Mouse (Mus musculus): ENCODE measurements around the gene Gfpt1.
A peak's percentile ranks its signal among the peaks of the same experiment; 100 is the strongest.
"Not testable (repeated sequence)": the region's sequence is repeated elsewhere in the genome, so short reads cannot be mapped to it uniquely, and the experiment has no call there.

The Gfpt1 gene

DNA sequence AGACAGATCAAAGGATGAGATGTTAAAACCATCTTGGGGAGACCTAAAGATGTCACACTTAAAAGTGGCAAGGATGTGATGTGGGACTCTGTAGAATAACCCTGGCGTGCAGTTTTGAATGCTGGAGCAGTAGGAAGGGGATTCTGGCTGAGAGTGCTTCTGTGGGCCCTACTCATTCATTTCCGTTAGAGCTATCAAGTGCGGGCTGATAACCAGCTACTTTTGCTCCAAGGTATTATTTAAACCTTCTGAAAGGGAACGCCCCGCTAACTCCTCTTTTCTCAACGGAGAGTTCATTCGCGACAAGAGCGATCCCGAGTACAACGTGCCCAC, 676 bp upstream of the Gfpt1 start:
- DNase-seq (ENCODE audit: low read depth), result no peak

DNA sequence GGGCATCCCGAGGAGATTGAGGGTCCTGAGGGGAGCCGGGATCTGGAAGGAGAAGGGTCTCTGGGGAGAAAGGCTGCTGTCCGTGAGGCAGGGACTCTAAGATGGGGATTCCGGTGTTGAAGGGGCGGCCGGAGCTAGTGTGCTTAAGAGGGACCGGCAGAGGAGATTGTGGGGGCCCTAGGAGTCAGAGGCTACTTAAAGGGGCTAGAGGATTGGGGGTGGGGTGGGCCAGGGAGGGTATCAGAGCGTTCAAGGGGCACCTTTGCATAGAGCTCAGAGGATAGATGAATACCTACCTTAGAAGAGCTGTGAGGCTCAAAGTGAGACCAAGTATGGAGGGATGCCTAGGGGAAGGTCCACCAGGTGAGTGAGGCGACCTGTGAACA, 478 bp downstream of the Gfpt1 start:
- DNase-seq (ENCODE audit: low read depth), result no peak

- no peak for DNase-seq (ENCODE audit: low read depth)
Measured at GRCm38 (mm10) chr6:87044895-87045294, 2.2 kb downstream of the Gfpt1 start.

- no peak for DNase-seq (ENCODE audit: low read depth)
Measured at GRCm38 (mm10) chr6:87045507-87045906, 2.9 kb downstream of the Gfpt1 start.

- not testable (repeated sequence) for DNase-seq (ENCODE audit: low read depth)
Measured at GRCm38 (mm10) chr6:87048712-87049111, 6.1 kb downstream of the Gfpt1 start.

DNA sequence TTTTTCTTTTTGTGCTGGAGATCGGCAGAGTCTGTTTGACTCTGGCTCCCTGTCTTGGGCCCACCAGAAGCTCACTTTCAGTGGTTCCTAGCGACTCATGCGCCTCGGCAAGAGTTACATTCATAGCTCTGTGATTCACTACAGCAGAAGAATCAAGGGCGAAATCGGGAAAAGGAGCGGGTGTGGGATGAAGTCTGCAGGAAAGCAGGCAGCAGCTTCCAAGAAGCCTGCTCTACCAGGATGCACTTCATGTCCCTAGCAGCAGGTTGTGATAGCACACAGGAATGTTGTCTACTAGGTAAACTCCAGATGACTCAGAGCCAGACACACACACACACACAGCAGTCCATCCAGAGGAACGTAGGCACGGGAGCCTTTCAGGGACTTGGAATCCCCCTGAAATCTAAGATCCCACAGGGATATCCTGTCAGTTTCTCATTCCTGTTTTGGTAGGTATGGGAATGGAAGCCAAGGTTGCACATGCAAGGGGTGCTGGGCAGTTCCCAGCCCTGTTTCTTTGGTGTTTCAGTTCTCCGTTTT, 9.3 kb downstream of the Gfpt1 start:
- DNase-seq (ENCODE audit: low read depth), result no peak

DNA sequence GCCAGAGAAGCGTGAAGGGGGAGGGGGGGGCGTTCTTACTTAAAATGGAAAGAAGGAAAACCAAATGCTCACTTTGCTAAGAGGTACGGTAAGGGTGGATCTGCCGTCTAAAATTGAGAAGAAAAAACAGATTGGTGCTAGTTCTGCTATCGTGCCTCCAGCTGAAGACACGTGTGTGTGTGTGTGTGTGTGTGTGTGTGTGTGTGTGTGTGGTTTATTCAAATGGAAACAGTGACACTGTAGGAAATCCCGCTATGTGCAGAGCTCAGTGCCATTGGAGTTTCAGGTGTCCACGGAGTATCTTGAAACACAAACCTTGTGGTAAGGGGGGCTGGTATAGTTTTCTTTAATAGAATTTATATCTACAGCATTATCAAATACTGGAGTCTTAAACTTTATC, 11.5 kb downstream of the Gfpt1 start:
- no peak for DNase-seq (ENCODE audit: low read depth)

DNA sequence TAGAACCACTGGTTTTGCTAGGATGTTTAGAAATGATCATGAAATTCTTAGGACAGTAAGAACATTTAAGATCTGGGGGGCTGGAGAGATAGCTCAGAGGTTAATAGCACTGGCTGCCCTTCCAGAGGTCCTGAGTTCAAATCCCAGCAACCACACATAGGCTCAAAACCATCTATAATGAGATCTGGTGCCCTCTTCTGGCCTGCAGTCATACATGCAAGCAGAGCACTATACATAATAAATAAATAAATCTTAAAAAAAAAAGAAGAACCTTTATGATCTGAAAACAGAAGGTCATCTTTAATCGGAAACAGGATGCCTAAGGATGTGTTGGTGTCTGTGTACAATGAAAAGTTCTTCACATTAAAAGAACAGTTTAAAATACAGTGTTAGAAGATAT, 17.1 kb downstream of the Gfpt1 start:
- DNase-seq (ENCODE audit: low read depth), result no peak

DNA sequence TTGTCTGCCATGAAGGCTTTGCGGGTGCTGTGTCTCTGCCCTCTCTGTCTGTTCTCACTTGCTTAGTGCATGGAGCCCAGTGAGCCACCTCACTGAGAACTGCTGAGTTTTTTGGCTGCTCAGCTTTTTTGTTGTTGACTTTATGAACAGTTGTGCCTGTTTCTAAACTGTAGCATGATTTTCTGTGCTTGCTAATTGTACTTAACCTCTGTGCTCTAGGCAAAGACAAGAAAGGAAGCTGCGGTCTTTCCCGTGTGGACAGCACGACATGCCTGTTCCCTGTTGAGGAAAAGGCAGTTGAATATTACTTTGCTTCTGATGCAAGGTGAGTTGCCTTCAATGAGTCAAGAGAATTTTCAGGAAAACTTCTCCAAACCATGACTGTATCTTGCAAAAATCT, 20.9 kb downstream of the Gfpt1 start:
- no peak for DNase-seq (ENCODE audit: low read depth)

GRCm38 (mm10) chr6:87068209-87068608, 25.6 kb downstream of the Gfpt1 start:
- DNase-seq (ENCODE audit: low read depth), result no peak

- DNase-seq (ENCODE audit: low read depth), result no peak
Measured at GRCm38 (mm10) chr6:87069195-87069900, 26.7 kb downstream of the Gfpt1 start.

DNA sequence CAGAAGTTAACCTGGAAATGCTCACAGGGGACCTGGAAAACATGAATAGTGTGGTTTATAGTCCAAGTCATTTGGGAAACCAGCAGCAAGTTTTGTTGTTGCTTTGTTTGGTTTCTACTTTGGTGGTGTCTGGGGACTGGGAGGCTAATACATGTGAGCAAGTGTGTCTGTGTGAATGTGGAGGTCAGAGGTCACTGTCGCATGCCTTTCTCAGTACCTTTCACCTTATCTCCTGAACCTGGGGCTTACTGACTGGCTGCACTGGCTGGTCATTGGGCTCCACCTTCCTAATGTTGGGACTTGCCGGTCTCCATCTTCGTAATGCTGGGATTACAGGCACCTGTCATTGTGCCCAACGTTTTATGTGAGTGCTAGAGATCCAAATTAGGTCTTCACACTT, 28.0 kb downstream of the Gfpt1 start:
- DNase-seq (ENCODE audit: low read depth), result no peak

- no peak for DNase-seq (ENCODE audit: low read depth)
Measured at GRCm38 (mm10) chr6:87072759-87073158, 30.1 kb downstream of the Gfpt1 start.

DNA sequence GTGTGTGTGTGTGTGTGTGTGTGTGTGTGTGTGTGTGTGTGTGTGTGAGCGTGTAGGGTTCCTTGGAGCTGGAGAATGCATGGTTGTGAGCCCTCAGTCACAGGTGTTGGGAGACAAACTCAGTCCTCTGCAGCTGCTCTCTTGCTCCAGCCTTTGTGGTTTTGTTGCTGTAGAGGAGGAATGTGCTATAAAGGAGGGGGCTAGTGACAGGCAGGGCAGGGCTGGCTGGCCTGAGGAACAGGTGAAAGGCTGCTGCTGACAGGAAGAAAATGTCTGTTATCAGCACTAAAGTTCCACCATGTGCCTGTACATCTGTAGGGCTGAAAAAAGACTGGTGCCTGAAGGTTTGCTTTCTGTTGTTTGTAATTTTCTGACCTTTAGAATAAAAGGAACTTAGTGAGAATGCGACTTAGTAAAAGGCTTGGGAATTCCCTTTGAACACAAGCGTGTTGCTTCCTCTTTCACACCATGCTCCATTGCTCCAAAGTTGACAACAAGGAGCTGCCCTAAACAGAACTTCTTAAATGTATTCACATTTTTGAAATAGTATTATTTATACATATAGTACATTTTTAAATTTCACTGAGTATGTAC, 32.5 kb downstream of the Gfpt1 start:
- no peak for DNase-seq (ENCODE audit: low read depth)

GRCm38 (mm10) chr6:87079457-87079856, 36.8 kb downstream of the Gfpt1 start:
- DNase-seq (ENCODE audit: low read depth), result no peak

GRCm38 (mm10) chr6:87085026-87085425, 42.4 kb downstream of the Gfpt1 start:
- peak; percentile 53 for DNase-seq (ENCODE audit: low read depth)

- DNase-seq (ENCODE audit: low read depth), result no peak
Measured at GRCm38 (mm10) chr6:87088356-87088755, 45.7 kb downstream of the Gfpt1 start.

- DNase-seq (ENCODE audit: low read depth), result no peak
Measured at GRCm38 (mm10) chr6:87090877-87091276, 48.2 kb downstream of the Gfpt1 start.

GRCm38 (mm10) chr6:87092476-87092875, 49.8 kb downstream of the Gfpt1 start:
- no peak for DNase-seq (ENCODE audit: low read depth)

- not testable (repeated sequence) for DNase-seq (ENCODE audit: low read depth)
Measured at GRCm38 (mm10) chr6:87093631-87094030, 51.0 kb downstream of the Gfpt1 start.

DNA sequence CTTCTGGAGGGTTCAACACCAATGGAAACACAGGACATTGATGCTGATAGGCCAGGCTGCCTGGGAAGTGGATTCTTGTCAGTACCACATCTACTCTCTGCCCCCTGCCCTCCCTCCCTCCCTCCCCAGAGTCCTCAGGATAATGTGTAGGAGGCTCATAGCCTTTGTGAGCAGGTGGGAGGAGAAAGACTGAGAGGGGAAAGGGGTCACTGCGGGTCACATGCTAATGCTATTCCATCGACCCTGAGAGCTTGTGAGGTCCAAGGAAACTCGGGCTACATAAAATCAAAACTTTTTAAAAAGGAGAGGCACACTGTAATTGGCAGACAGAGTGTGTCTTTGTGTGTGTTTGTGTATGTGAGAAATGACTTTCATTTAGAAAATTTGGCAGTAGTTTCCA, 56.6 kb downstream of the Gfpt1 start:
- DNase-seq (ENCODE audit: low read depth), result no peak

DNA sequence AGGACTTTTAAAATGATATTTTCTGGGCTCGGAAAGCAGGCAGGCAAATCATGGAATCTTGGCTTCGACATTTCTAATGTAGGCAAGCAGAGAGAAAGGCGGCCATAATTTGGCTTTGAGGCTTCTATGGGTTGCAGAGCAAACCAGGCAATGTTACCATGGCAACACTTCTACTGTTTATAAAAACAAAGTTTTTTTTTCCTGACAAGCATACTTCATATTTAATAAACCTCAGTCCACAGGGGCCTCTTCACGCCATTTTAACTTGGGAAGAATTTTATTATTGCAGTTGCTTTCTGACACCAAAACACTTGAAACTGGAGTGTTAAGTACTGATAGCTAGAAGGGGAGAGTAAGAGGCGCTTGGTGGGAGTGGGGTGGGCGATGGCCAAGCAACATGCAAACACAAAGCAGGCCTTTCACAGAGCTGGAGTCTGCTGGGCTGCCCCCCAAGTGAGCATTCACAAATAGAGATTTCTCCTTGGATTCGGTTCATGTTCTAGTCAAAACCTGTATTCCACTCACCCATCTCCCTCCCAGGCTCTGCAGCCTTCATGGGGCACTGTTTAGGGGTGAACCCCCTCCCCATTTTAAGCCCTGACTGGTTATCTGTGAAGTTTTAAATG, 57.1 kb downstream of the Gfpt1 start:
- DNase-seq (ENCODE audit: low read depth), result no peak

- no peak for DNase-seq (ENCODE audit: low read depth)
Measured at GRCm38 (mm10) chr6:87100297-87101020, 57.8 kb downstream of the Gfpt1 start.
